Mouse (Mus musculus) intestine, postnatal 0 days (tissue): ENCODE data around the gene Adh7. TPM values are rescaled to one million over a fixed set of nuclear protein-coding genes. Genes with fewer than 3 reads are reported as not detected.

Experiments
- ATAC-seq: fragments of 200-750 bp; cut with Nextera tagmentation; 2 replicates; pipeline ENCODE4 v1.8.0; 2017; ENCODE audit warnings: mild to moderate bottlenecking, moderate TSS enrichment, moderate library complexity
- H3K27ac ChIP-seq: fragments of 300-500 bp; sonication (generic); 2 replicates; pipeline ENCODE4 v1.5.1; 2014; ENCODE audit warnings: mild to moderate bottlenecking, low read depth, low read length, moderate library complexity
- H3K27me3 ChIP-seq: fragments of 300-500 bp; sonication (generic); replicated peaks from 2 replicates; pipeline ENCODE4 v1.6.1; 2014; ENCODE audit warnings: low read length, mixed read lengths; ENCODE audit not compliant: control insufficient read depth, insufficient read depth
- H3K36me3 ChIP-seq: fragments of 300-500 bp; sonication (generic); 2 replicates; pipeline ENCODE4 v1.6.1; 2014; ENCODE audit warnings: mild to moderate bottlenecking, moderate library complexity; ENCODE audit not compliant: control insufficient read depth, insufficient read depth
- H3K4me1 ChIP-seq: fragments of 300-500 bp; sonication (generic); replicated peaks from 2 replicates; pipeline ENCODE4 v1.6.1; 2014; ENCODE audit warnings: antibody characterized with exemption, low read length, mixed read lengths; ENCODE audit not compliant: control insufficient read depth, insufficient read depth
- H3K4me2 ChIP-seq: fragments of 300-500 bp; sonication (generic); replicated peaks from 2 replicates; pipeline ENCODE4 v1.6.1; 2014; ENCODE audit warnings: low read depth, mild to moderate bottlenecking, moderate library complexity
- H3K4me3 ChIP-seq: fragments of 300-500 bp; sonication (generic); 2 replicates; pipeline ENCODE4 v1.5.1; 2014; ENCODE audit warnings: low read depth, low read length
- H3K9ac ChIP-seq: fragments of 300-500 bp; sonication (generic); 2 replicates; pipeline ENCODE4 v1.6.1; 2014; ENCODE audit warnings: mild to moderate bottlenecking, low read depth, low read length
- H3K9me3 ChIP-seq: fragments of 300-500 bp; sonication (generic); 2 replicates; pipeline ENCODE4 v1.6.1; 2016; ENCODE audit warnings: mixed run types; ENCODE audit not compliant: control insufficient read depth
- CTCF ChIP-seq: sonication (generic); IDR thresholded peaks from 2 replicates; pipeline ENCODE4 v1.5.1; 2016; ENCODE audit warnings: low read depth, mild to moderate bottlenecking, control low read depth, antibody characterized with exemption, moderate library complexity
- WGBS: fragments of 180-500 bp; shearing (Covaris S2); extraction: QIAGEN DNeasy Blood & Tissue Kit; methylation state at CpG from one replicate; pipeline ENCODE4 v1.1.7; 2014; 5-methylcytosine and 5-hydroxymethylcytosine counted together
- polyA plus RNA-seq: library from polyadenylated mRNA; unstranded; fragments of >200 nt; fragmentation: Nextera tagmentation; extraction: Ambion mirVana; gene quantifications from 2 replicates; pipeline ENCODE4 v1.2.1, GENCODE M21; 2015

The Adh7 gene
- polyA plus RNA-seq, 1 experiment from 2014 or later: 0.64 TPM

- no peak overlapping the region for H3K27ac ChIP-seq
- TF ChIP-seq CTCF: no peak
- H3K4me2 ChIP-seq: no peak overlapping the region
- H3K4me1 ChIP-seq: no peaks in the 10 kb centered on the region
- WGBS: 86% methylated on average over 2 of the region's 2 CpGs
- H3K27me3 ChIP-seq: no peaks in the 10 kb centered on the region
- H3K9me3 ChIP-seq: no peaks in the 10 kb centered on the region
- H3K9ac ChIP-seq: no peak overlapping the region
- H3K4me3 ChIP-seq: no peak overlapping the region
- H3K36me3 ChIP-seq: no peaks in the 10 kb centered on the region
- no peak for ATAC-seq
Observed at GRCm38 (mm10) chr3:138227082-138227481, 9.5 kb downstream of the Adh7 start.

GRCm38 (mm10) chr3:138227782-138228181, 10.2 kb downstream of the Adh7 start:
- Histone ChIP-seq H3K4me3 (no peak overlapping the region), H3K27ac (no peak overlapping the region), H3K27me3 (no peaks in the 10 kb centered on the region), H3K9ac (no peak overlapping the region), H3K9me3 (no peaks in the 10 kb centered on the region), H3K4me1 (no peaks in the 10 kb centered on the region), H3K4me2 (no peak overlapping the region), H3K36me3 (no peaks in the 10 kb centered on the region)
- WGBS: 94% methylated on average over 8 of the region's 8 CpGs
- ATAC-seq: no peak
- TF ChIP-seq CTCF: no peak

- H3K27me3 ChIP-seq: no peaks in the 10 kb centered on the region
- ATAC-seq: no peak
- no peaks in the 10 kb centered on the region for H3K4me1 ChIP-seq
- no peak overlapping the region for H3K4me2 ChIP-seq
- no peaks in the 10 kb centered on the region for H3K9me3 ChIP-seq
- TF ChIP-seq CTCF: no peak
- no peak overlapping the region for H3K27ac ChIP-seq
- no peak overlapping the region for H3K4me3 ChIP-seq
- WGBS: 94% methylated on average over 1 of the region's 1 CpGs
- H3K36me3 ChIP-seq: no peaks in the 10 kb centered on the region
- H3K9ac ChIP-seq: no peak overlapping the region
Observed at GRCm38 (mm10) chr3:138229448-138229847, 11.9 kb downstream of the Adh7 start.

- no peaks in the 10 kb centered on the region for H3K36me3 ChIP-seq
- H3K9me3 ChIP-seq: no peaks in the 10 kb centered on the region
- H3K9ac ChIP-seq: no peak overlapping the region
- no peak overlapping the region for H3K4me3 ChIP-seq
- no peak overlapping the region for H3K4me2 ChIP-seq
- no peaks in the 10 kb centered on the region for H3K4me1 ChIP-seq
- H3K27ac ChIP-seq: no peak overlapping the region
- H3K27me3 ChIP-seq: no peaks in the 10 kb centered on the region
- no peak for ATAC-seq
- no peak for TF ChIP-seq CTCF
- WGBS: 66% methylated on average over 3 of the region's 3 CpGs
Observed at GRCm38 (mm10) chr3:138230266-138230665, 12.7 kb downstream of the Adh7 start.

- no peaks in the 10 kb centered on the region for H3K27me3 ChIP-seq
- H3K27ac ChIP-seq: no peak overlapping the region
- WGBS: 46% methylated on average over 2 of the region's 2 CpGs
- ATAC-seq: no peak
- no peak overlapping the region for H3K4me2 ChIP-seq
- no peak overlapping the region for H3K9ac ChIP-seq
- no peaks in the 10 kb centered on the region for H3K36me3 ChIP-seq
- TF ChIP-seq CTCF: no peak
- H3K4me1 ChIP-seq: no peaks in the 10 kb centered on the region
- H3K9me3 ChIP-seq: no peaks in the 10 kb centered on the region
- H3K4me3 ChIP-seq: no peak overlapping the region
Observed at GRCm38 (mm10) chr3:138231531-138231930, 14.0 kb downstream of the Adh7 start.

GRCm38 (mm10) chr3:138236546-138237163, 19.1 kb downstream of the Adh7 start:
- WGBS: 71% methylated on average over 11 of the region's 11 CpGs
- Histone ChIP-seq H3K27ac (no peak overlapping the region), H3K4me1 (no peaks in the 10 kb centered on the region), H3K4me2 (no peak overlapping the region), H3K9me3 (no peaks in the 10 kb centered on the region), H3K27me3 (no peaks in the 10 kb centered on the region), H3K4me3 (no peak overlapping the region), H3K36me3 (no peaks in the 10 kb centered on the region), H3K9ac (no peak overlapping the region)
- no peak for TF ChIP-seq CTCF
- no peak for ATAC-seq
